Mouse (Mus musculus) fibroblast of lung, adult 2 months (primary cell): ENCODE results near the gene Rab33b.

Source experiments
- DNase-seq: peaks from one replicate; pipeline ENCODE4 v3.0.0-alpha.2; 2011; ENCODE audit warnings: low read depth

Gene Rab33b

DNA sequence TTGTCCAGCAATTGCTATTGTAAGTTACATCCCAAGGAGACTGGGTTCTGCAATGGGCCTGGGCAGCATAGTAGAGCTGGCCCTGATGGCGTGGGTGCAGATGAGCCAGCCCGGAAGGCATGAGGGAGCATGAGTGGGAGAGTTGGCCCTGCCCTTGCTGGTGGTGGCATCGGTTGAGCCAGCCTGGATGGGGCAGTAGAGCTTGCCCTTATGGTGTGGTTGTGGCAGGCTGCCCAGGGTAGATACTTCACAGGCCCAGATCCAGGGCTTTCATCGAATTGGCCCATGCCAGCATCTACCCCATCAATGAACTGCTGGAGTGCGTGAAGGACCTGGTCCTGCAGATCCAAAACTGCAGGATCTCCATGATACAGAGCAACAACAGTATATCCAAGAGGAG lies 28.3 kb downstream of the Rab33b start:
- DNase-seq = no peak

DNA sequence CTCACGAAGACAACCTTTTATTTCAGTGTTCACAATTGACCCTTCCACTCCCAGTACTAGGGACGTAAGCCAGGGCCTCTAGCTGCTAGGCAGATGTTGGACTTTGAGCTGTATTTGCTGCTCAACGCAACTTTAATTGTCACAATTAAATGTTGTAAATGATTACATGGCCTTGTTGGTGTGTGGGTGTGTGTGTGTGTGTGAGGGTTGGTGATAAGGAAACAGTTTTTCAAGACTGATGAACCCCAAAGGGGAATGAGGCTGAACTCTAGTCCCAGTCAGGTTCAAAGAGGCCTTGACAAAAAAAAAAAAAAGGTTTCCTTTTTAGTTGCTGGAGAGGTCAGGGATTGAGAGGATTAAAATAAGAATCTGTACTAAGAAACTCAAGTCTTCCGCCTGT lies 33.7 kb downstream of the Rab33b start:
- no peak for DNase-seq

DNA sequence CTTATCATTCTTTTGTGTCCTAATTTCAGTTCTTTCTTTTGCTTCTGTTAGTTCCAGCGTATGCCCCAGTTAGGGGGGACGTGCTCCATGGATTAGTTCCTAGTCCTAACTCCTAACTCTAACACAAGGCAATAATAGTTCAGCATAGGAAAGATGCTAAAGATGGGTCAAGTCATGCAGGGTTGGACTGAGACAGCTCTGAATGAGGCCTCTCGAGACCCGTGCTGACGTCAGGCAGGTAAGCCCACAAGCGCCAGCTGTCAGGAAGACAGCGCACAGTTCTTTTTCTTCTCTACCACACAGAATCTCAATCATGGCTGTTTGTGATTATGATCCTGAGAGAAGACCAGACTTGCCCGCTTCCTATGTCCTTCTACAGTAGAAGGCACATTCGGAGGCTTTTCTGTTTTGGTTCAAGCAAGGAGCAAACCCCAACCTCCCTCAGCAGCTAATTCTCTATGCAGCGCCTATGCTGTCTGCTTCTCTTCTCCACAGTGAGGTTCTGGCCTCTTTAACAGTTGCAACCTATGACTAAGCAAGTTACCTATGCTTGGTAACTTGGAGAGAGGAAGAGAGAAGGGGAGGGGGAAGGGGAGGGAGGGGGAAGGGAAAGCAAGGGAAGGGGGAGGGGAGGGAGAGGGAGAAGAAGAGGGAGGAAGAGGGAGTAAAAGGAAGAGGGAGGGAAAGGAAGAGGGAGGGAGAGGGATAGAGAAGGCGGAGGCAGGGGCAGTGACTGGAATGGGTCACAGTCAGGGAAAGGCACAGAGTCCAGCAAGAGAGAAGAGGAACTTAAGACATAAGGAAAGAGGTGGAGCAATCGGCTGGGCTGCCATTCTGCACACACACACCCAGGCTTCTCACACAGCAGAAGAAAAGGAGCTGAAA lies 34.4 kb downstream of the Rab33b start:
- DNase-seq = no peak

DNA sequence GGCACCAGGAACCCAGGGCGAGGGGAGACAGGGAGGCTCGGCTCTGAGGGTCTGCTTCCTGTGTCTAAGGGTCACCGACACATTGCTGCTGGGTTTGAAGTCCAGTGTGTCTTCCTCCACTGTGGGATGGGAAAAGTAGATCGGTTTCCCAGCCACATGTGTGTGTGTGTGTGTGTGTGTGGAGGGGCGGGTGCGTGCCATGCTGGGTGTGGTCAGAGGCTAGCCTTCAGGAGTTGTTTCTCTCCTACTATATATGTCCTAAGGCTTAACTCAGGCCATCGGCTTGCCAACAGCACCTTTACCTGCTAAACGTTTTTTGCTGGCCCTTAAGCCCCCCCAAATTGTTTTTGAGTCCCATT lies 35.0 kb downstream of the Rab33b start:
- no peak for DNase-seq

DNA sequence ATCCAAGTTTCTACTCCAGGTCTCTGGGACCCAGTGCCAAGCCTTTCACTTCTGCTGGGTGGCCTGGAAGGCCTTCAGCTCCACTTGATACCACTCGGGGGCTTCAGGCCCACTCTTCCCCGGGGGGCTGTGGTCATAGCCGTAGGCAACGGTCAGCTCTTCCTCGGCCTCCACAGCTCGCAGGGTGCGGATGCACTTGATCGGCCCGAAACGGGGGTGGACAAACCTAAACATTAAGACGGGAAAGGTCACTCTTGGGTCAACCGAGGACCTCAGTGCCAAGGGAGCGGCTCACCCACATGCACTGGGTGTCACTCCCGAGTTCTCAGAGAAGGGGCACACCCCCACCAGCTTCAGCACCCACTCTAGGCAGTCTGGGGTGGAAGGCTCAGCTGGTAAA lies 37.5 kb downstream of the Rab33b start:
- DNase-seq = no peak

DNA sequence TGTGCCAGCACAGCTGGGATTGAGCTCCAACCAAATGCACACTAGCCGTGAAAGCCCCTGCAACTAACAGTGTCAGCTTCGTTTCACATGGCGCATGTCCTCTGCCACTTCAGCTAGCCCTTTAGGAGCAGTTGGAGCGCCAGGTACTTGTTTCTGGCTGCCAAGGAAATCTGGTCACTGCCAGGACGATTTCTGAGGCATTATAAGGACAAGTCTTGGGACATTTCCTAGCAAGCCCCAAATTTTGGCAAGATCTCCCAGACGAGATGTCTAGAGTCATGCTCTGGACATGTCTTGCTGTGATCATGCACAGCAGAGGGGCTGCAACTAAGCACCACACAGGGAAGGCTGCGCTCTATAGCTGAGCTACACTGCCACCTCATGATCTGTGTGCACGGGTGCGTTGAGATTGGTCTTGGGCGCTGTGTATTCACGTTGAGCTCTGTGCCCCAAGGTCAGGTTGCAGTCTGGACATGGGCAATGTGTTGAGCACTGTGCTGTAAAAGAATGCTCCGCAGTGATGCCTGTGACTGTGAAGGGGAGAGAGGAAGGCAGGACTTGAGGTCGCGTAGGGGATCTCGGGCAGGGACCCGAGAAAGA lies 41.6 kb downstream of the Rab33b start:
- no peak for DNase-seq

DNA sequence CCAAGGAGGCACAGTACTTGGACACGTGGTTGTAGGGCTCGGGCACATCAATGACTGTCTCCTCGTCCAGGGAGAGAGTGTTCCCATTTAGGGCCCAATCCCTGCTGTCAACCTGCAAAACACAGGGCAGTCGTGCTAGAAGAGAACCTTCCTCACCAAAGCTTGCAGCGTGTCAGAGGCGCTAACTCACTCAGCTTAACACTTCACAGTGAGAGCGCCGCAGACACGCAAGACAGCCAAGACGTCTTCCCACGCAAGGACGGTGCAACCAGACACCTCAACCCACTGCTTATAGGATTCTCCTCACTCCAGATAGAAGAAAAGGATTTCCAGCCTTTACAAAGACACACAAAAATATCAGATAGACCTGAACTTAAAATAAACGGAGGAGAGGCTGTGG lies 43.2 kb downstream of the Rab33b start:
- DNase-seq = no peak

DNA sequence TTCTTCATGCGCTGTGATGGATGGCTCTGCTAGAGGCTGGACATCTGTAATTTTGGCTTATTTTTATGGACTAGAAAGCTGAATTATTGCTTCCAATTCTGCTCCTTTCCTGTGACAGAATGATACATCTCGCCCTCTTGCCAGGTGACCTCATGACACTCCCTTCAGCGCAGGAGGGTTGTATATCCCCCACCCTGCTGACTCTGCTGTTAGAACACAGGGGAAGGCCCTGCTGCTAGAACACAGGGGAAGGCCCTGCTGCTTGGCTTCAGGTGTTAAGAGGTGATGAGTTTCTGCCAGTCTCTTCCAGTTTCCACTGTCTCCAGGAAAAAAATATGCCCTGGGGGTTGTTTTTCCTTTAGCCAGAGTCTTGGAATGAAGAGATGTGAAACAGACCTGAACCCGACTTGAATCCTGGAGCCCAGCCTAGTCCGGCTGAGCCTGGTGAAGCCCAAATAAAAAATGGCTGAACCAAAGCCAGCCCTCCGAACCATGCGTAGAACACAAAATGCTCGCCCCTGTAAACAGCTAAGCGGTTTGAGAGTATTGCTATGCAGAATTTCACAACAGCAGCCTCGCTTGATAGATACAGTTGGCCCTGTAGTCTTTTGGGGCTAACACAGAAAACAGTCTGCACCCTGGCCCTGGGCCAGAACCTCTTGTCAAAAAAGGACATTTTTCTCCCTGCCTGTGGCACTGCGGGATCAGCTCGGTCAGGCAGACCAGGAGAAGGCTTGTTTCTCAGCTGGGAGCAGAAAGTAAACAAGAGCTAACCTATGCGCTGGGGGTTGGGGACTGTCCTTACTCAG lies 48.0 kb downstream of the Rab33b start:
- no peak for DNase-seq

DNA sequence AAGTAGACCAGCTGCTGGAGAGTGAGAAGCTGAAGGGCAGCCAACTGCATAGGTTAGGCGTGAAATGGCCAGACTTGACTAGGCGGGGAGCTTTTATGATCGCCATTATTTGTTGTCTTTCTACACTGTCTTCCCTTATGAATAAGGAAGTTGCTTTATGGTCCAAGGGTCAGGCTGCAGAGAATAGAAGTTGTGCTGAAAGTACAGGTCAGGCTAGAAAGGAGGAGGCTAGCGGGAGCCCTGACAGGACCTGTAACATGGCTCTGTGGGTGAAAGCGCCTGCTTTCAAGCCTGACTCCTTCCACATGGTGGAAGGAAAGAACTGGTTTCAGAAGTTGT lies 48.5 kb downstream of the Rab33b start:
- DNase-seq = no peak

DNA sequence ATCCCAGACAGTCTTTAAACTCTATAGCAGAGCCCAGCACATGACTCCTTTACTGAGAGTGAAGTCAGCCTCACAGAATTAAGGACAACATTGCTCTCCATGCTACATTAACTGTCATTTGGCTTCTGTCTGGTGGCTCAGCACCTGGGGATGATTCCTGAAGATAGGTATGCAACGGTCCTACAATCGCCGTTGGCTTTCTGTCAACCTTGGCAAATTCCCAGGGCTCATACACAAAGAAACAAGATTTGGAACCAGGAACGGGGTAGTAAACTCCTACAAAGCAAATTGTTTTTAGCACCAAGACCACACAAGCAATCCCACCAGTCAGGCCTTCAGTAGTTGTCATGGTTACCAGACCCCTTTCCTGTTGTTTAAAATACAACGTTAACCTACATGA lies 49.9 kb downstream of the Rab33b start:
- no peak for DNase-seq

DNA sequence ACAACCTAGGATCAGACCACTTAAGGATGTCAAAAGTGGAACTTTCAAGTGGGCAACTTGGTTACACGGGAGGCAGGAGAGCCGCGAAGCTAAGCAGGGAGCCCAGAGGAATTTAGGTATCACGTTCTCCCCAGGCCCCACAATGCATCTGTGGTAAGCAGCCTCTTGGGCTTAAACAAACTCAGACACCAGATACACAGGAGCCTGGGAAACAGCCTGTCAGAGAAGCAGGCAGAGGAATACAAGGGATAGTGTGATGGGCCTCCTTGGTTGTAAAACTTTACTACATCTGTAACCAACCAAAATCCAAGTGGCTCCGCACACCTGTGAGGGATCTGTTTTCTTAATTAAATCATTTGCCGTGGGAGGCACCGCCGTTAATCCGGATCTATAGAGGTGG lies 50.3 kb downstream of the Rab33b start:
- no peak for DNase-seq

DNA sequence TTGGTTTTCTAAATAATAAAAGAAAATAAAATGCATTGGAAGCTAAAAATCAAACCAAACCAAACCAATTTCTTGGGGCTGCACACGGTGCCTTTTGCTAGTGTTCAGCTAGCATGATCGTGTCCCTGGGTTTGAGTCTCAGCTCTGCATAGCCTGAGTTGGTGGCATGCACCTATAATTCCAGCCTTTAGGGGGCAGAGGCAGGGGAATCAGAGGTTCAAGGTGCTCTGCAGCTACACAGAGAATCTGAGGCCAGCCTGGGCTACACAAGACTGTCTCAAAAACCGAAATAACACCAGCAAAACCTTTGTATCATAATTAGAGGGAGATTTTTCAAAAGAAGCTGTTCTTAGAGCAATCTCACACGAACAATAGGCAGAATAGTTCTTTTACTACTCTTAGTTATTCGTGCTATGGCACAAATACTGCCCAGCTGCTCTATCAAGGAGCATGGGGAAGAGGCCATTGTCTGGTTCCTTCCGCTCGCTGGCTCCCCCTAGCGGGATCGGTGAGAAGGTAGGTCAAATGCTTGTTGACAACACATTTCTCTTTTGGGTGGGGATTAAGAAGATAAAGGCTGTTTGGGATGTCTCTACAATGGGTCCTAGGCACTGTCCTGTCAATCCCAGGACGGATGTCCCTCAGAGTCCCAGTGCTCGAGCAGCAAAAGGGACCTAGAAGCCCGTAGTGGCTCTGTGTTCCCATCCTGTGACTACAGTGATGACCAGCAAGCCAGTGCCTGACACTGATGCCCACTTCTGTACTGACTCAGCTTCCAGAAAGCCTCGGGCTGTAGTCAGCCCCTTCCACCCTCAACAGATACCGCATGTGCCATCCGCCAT lies 56.1 kb downstream of the Rab33b start:
- no peak for DNase-seq

DNA sequence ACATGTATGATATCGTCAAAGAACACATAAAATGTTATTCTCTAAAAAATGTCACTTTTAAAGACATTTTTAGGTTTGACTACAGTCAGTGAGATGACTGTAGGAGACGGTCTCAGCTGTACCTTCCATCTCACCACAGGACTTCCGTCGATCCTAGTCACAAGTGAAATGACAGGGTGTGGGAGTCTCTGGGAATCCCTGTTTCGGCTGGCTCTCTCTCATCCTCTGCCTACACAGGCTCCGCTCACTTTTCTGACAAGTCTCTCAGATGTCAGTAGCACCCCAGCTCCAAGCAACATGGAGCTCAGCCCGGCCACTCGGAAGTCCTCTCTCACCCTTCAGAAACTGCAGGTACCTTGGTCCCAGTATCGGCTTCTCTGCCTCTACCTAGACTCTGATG lies 56.9 kb downstream of the Rab33b start:
- DNase-seq = no peak

DNA sequence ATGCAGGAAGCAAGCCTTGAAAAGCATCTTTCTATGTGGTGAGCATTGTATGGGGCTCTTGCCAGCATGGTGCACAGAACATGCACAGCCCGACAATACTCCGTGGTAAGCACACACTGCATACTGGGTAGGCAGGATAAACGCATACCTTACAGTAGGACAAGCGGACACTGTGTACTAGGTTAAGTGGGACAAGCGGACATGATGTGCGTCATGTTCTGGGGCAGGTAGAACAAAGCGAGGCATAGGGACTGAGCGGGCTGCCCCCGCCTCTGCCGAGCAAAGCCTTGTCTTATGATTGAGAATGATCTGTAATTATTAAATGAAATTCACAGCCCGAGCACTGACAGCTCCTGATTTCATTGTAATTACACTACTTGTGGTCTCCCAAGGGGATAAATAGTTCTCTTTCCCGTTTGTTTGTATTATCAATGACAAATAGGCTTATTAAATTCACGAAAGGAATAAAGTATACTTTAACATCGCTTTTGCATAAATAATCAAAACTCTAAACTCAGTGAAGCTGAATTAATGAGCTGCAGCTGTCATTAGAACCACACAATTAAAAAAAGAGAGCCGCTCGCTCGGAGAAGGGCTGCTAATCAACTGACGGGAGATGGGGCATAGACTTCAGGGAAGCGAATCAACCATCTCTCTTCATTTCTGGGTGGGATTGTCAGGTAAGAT lies 60.9 kb downstream of the Rab33b start:
- no peak for DNase-seq
